Mouse (Mus musculus): Measurements from ENCODE around the gene Efcab3.

The Efcab3 gene

DNA sequence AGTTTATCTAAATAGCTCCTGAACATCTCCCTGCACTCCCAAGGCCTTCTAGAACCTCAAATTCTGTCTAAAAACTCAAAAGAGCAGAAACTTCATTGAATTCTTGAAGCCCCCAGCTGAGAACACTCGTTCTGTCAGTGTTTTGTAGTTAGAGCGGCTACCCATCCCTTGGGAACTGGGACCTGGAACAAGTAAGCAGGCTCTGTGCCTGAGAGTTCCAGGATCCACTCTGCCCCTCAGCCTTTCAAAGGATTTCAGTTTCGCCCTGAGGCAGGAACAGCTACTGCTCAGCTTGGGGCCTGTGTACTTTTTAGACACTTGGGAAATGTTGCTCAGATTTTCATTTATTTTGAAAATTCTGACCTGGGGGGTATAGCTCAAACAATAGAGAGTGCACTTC is 83.2 kb downstream of the Efcab3 start, which contains the start of gene Gm10842:
Gene Gm10842 (plus strand): TSS at position 301 of the 400 bp plus-strand sequence.
- DNase-seq (ENCODE audit: low read depth, low spot score) = no peak

DNA sequence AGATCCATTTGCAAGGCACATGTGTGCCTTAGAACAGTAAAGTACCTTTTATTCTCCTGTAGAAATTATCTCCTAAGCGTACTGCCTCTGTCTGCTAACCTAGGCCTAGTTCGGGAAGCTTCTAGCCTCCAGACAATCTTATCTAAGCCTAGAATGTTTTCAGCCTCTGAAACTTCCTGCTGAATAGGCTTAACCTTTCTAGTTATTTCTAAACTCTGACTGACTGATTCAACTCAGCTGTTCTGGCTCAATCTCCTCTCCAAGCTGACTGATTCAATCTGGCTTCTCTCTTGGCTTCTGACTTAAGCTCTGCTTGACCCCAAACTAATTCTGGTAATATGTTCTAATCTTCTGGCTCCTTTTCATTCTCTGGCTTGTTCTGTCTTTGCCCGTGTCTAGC is 86.0 kb downstream of the Efcab3 start:
- DNase-seq (ENCODE audit: low read depth, low spot score) = no peak

DNA sequence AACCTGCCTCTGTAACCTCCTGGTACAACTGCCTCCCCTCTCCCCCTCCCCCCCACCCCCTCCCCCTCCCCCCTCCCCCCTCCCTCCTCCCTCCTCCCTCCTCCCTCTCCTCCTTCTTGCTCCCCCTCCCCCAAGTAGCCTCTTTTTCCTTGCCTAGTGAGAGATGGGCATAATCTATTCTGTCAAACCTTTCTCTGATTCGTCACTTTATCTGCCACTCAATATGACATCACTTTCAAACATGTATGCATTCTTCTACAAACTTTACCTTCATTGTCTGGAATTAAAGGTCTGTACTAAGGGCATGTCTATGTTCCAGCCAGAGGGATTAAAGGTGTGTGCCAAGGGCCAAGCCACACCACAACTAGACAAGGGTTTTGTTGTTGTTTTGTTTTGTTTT is 86.4 kb downstream of the Efcab3 start:
- DNase-seq (ENCODE audit: low read depth, low spot score) = no peak

DNA sequence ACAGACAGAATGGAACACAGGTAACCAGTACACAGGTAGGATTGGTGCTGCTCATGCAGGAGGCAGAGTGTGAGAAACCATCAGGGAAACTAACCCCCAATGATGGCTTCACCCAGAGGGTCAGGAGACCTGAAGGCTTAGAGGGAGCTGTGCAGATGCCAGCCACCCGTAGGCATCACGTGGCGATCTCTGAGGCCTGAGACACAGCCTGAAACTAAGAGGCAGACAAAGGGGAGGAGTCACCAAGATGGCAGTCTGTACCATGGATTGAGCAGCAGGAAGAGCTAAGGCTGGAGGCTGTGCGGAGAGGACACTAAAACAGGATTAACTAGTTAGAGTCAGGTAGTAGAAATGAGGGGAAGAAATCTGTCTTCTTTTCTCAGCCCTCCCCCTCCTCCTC is 87.3 kb downstream of the Efcab3 start:
- DNase-seq (ENCODE audit: low read depth, low spot score) = no peak

DNA sequence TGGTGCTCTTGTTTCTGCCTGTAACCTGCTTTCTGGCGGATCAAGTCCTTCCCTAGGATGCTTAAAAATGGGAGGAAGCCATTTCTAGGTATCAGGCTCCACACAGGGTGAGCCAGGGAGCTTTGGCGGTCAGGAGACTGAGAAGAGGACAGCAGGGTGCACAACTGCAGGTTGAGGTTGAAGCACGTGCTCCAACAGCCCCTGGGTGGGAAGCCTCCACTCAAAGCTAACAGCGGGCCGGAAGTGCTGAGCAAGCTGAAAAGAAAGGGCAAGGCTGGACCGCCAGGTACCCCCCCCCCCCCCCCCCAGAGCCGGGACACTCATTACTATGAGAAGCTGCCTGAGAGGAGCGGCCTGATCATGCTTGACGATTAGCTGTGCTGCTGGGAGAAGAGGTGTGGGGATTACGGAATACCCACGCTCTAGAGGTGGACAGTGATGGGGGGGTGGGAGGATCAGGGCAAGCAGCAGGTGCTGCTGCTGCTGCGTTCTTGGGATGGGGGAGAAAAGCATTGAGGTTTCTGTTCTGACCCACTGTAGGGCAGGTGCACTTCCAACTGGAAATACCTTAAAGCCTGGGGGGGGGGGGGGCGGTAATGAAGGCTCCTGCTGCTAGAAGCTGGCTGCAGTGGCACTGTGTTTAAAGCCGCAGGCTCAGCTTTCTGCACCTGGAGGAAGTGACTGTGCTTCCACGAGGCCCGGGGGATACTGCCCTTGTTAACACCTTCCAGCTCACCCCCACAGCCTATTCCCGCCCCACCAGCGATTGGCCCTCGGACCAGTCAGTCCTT is 88.0 kb downstream of the Efcab3 start:
- no peak for DNase-seq (ENCODE audit: low read depth, low spot score)

DNA sequence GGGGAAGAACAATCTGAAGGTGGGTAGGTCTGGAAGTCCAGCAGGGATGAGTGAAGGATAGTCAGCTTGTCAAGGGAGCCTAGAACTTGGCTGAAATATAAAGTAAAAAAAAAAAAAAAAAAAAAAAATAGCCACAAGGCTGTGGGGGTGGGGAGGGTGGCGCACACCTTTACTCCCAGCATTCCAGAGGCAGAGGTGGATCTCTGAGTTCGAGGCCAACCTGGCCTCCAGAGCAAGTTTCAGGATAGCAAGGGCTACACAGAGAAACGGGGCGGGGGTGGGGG is 88.6 kb downstream of the Efcab3 start:
- no peak for DNase-seq (ENCODE audit: low read depth, low spot score)

DNA sequence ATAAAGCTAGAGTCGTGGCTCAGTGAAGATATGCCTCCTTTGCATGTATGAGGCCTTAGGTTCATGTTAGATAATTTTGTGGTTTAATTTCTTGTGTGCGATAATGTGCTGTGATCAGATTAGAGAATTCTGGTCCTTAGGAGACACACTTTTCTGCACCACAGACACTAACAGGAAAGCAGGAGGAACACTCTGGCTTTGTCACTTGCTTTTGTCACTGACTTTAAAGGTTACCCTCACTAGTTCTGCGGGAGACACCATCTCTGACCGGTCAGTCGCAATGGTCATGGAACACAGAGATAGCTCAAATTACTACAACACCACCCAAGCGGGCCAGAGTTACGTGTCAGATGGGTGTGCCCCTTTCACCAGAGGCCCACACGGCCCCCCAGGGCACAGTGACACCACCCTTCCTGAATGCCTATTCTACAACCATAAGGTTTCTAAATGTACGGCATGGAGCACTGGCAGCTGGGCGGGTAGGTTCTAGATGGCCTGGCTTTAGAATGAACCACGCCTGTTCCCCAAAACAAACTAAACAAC is 89.0 kb downstream of the Efcab3 start:
- DNase-seq (ENCODE audit: low read depth, low spot score) = no peak

DNA sequence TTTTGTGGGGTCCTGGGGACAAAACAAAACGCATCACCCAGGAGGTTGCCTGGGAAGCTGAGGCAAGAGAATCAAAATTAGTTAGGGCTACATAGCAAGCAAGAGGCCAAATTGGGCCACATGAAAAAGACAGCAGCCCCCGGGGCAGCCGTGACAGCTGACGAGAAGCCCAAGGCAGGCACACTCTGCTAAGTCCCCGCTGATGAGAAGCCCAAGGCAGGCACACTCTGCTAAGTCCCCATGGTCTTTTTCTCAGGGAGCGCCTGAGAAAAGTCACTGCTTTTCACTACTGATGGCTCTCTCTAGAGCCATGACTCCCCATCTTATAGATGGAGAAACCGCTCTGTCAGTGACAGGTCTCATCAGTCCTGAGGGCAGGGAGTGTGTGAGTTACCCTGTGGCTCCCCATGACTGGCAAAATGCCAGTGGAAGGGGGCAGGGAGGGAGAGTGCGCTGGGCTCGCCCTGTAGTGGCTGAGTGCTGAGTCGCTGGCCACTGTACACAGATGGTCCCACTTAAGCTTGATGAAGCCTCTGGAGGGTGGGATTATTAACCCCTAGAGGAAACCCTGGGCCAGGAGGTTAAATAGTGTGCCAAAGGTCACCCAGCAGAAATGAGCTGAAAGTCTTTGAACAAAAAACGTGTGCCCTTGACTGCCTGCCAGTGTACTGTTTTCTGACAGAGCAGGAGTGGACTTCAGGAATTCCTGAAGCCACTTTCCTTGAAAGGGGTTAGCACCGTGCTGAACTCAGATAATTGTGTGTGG is 89.9 kb downstream of the Efcab3 start:
- no peak for DNase-seq (ENCODE audit: low read depth, low spot score)

DNA sequence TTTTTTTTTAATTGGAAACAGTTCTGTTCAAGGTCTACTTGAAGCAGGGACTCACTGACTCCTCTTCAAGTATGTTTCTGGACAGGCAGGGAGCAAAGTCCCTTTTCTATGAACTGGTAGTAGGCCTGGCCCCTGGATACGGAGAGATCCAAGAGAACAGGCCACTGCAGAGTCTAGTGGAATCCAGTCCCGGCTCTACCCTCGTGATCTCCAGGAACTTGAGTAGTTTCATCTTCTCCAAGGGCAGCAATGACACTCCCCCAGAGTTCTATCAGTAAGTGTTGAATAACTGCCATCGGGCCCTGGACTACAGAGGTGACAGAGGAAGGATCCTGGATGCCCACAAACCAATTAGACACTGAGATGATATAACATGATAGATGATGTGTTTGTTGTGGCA is 92.5 kb downstream of the Efcab3 start:
- no peak for DNase-seq (ENCODE audit: low read depth, low spot score)

DNA sequence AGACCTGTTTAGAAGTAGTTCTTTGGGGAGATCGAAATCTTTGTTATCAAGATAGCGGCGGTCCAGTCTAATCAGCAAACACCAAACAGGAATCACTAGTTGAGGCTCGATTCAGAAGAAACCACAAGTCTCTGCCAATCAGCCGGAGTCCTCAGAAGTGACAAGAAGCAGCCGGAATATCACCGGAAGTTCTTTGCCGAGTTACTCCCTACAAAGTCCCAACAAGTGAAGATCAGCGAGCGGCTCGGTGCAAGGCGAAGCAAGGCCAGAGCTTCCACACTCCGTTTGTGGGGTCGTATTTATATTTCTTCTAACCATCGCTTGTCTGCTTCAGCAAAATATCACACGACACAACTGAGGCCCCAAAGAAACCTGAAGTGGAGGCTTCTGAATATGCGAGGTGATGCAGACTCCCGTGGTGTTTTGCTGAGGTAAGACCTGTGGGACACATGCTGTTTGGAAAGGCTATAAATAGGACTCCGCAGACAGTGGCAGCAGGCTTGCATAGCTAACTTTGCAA is 93.4 kb downstream of the Efcab3 start:
- no peak for DNase-seq (ENCODE audit: low read depth, low spot score)

DNA sequence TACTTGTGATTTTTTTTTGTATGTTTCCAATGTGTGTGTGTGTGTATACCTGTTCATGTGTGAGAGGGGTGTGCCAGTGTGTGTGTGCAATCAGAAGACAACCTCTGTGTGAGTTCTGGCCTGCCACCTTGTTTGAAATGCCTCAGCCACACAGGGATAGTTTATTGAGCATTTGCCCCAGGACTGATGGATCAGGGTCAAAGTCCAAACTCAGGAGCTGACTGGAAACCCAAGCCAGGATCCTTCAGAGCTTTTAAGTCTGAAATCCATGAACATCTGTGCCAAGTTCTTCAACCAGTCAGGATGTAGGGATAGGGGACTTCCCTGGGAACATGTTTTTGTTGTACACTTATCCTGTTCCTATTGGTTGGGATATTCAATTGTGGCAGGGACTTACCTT is 94.7 kb downstream of the Efcab3 start:
- no peak for DNase-seq (ENCODE audit: low read depth, low spot score)

DNA sequence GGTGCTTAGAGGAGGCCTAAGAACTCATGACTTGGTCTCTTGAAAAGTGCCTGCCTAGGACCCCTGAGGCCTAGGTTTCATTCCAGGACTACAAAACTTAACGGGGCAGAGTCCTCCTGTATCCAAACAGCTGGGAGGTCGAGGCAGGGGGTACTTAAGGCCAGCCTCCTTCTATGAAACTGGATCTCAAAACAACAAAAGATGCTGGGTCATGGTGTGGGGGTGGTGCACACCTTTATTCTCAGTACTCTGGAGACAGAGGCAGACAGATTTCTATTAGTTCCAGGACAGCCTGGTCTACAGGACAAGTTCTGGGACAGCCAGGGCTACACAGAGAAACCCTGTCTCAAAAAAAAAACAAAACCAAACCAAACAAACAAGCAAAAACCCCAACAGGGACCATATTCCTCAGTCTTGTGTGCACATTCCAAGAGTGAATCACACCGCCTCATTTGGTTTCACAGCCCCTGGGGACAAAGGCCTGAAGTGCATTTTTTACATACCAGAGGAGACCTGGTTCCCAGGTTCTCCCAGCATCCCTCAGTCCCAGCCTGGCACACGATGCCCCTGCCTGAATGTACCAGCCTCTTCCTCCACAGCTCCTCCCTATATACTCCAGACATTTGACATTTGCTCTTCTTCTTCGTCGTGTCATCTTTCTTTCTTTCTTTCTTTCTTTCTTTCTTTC is 96.4 kb downstream of the Efcab3 start:
- no peak for DNase-seq (ENCODE audit: low read depth, low spot score)

DNA sequence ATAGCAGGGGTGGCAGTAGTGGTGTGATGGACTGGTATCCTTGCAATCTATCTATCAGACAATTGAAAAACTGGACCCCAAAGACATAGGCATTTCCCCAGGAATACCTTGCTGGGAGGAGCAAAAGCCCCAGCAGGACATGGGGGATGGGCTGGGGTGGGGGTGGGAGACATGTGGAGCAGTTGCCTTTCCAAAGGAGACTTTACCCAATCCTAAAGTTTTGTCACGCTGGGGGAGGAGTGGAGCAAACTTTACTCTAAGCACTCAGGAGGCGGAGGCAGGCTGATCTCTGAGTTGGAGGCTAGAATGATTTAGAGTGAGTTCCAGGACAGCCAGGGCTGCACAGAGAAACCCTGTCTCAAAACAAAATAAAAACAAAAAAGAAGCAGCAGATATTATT is 98.0 kb downstream of the Efcab3 start:
- no peak for DNase-seq (ENCODE audit: low read depth, low spot score)

DNA sequence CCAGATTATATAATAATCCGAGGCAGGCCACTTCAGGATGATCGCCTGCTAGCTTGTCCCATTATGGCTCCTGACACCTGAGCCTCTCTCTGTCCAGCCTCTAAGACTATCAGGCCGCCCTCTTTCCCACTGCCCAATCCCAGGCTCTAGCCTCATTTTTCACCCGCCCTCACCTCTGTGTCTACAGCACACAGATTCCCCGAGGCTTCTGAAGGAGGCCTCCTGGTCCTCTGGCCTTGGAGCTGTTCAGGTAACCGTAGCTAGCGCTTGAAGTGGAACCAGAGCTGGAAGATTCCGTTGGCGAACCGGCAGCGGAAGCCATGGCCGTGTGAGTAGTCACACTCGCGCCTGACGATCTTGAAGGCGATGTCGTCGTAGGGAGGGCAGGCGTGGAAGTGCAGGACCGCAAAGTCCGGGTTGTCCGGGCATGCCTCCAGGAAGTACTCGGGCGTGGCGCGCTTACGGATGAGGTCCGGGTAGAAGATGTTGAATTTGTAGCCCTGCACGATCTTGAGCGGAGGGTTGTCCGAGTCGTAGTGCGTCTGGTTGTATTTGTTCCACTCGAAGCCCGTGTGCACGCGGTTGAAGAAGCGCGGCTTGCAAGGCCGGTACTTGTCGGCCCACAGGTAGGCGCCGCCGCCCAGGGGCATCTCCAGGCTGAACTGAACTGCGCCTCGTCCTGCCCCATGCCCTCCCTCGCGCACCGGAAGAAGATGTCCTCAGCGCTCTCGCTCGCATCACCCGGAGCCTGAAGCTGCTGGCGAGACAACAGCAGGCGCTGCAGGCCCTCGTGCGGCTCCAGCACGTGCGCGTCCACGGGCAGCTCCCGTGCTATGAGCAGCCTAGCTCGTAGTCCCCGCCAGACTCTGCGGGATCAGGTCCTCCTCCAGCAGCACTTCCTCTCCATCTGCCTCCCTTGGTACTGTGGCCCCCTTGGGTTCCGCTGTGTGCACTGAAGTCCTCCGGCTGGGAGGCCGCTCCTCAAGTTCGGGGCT is 101.4 kb downstream of the Efcab3 start:
- no peak for DNase-seq (ENCODE audit: low read depth, low spot score)

DNA sequence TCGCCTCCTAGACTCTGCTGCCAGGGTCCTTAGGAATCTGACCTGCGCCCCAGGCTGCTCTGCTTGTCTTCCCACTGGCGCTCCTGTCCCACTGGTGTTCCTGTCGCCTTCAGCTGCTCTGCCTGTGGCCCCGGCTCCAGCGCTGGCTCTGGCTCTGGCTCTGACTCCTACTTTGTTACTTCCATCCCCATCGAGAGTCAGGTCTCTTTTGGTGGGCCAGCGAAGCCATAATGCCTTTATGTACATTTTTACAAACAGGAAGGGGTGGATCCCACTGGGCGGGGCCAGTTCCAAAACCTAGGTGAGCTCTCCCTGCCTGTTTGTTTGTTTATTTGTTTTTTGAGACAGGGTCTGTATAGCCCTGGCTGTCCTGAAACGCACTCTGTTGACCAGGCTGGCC is 103.4 kb downstream of the Efcab3 start:
- DNase-seq (ENCODE audit: low read depth, low spot score) = no peak
